Mouse (Mus musculus) hindbrain, embryonic 14.5 days (tissue): Measurements from ENCODE around the gene Sh3gl1. TPM values are rescaled to one million over a fixed set of nuclear protein-coding genes. Genes with fewer than 3 reads are reported as not detected.
"Not testable (repeated sequence)": the region's sequence is repeated elsewhere in the genome, so short reads cannot be mapped to it uniquely, and the experiment has no call there.

ENCODE experiments used
- ATAC-seq: fragments of 200-750 bp; cut with Nextera tagmentation; 2 replicates; pipeline ENCODE4 v1.8.0; 2017; ENCODE audit warnings: moderate number of reproducible peaks, mild to moderate bottlenecking, moderate TSS enrichment, moderate library complexity; ENCODE audit not compliant: low FRiP score
- DNase-seq: peaks from one replicate; pipeline ENCODE4 v3.0.0-alpha.2; 2015; ENCODE audit warnings: low spot score
- H3K27ac ChIP-seq: fragments of 300-500 bp; sonication (generic); 2 replicates; pipeline ENCODE4 v1.5.1; 2014; ENCODE audit warnings: mild to moderate bottlenecking, moderate library complexity
- H3K27me3 ChIP-seq: fragments of 300-500 bp; sonication (generic); 2 replicates; pipeline ENCODE4 v1.6.1; 2014; ENCODE audit warnings: mild to moderate bottlenecking, low read length, mixed read lengths; ENCODE audit not compliant: control insufficient read depth, insufficient read depth
- H3K36me3 ChIP-seq: fragments of 300-500 bp; sonication (generic); replicated peaks from 2 replicates; pipeline ENCODE4 v1.6.1; 2014; ENCODE audit not compliant: control insufficient read depth, insufficient read depth
- H3K4me1 ChIP-seq: fragments of 300-500 bp; sonication (generic); replicated peaks from 2 replicates; pipeline ENCODE4 v1.6.1; 2014; ENCODE audit warnings: antibody characterized with exemption, low read length, mixed read lengths; ENCODE audit not compliant: control insufficient read depth, insufficient read depth
- H3K4me2 ChIP-seq: fragments of 300-500 bp; sonication (generic); replicated peaks from 2 replicates; pipeline ENCODE4 v1.6.1; 2014; ENCODE audit warnings: mild to moderate bottlenecking, moderate library complexity
- H3K4me3 ChIP-seq: fragments of 300-500 bp; sonication (generic); replicated peaks from 2 replicates; pipeline ENCODE4 v1.5.1; 2014; ENCODE audit warnings: mild to moderate bottlenecking, low read length
- H3K9ac ChIP-seq: fragments of 300-500 bp; sonication (generic); 2 replicates; pipeline ENCODE4 v1.6.1; 2014
- H3K9me3 ChIP-seq: fragments of 300-500 bp; sonication (generic); 2 replicates; pipeline ENCODE4 v1.6.1; 2016; ENCODE audit warnings: low read length; ENCODE audit not compliant: control insufficient read depth
- WGBS: fragments of 180-500 bp; shearing (Covaris S2); extraction: QIAGEN DNeasy Blood & Tissue Kit; methylation state at CpG from one replicate; pipeline ENCODE4 v1.1.7; 2014; 5-methylcytosine and 5-hydroxymethylcytosine counted together
- polyA plus RNA-seq: library from polyadenylated mRNA; unstranded; fragments of >200 nt; fragmentation: Nextera tagmentation; extraction: Ambion mirVana; gene quantifications from 2 replicates; pipeline ENCODE4 v1.2.1, GENCODE M21; 2014

Sh3gl1 gene
- 91.1 and 94.1 TPM in 2 replicates for polyA plus RNA-seq

GRCm38 (mm10) chr17:56036176-56036900 lies at the start of gene Sh3gl1:
TSS of gene Sh3gl1 (minus strand) at chr17:56036635.
- Histone ChIP-seq H3K27me3 (no peaks in the 10 kb centered on the region), H3K4me1 (peaks cover 19% of the 10 kb centered on the region; the same call in 1 of the 2 replicates), H3K27ac (peak within 1 kb of the TSS; percentile 91), H3K4me3 (peak within 1 kb of the TSS; percentile 94), H3K4me2 (peak within 1 kb of the TSS; percentile 61), H3K9me3 (no peaks in the 10 kb centered on the region), H3K9ac (peak within 1 kb of the TSS; percentile 94), H3K36me3 (peaks cover 28% of the 10 kb centered on the region)
- ATAC-seq, result peak; percentile 91
- WGBS, result under 1% methylated on average over 73 of the region's 74 CpGs
- peak; percentile 99 for DNase-seq

- peak overlapping the region; percentile 29; the same call in 1 of the 2 replicates for H3K27ac ChIP-seq
- DNase-seq (peak; percentile 76), ATAC-seq (peak; percentile 44)
- no peaks in the 10 kb centered on the region for H3K27me3 ChIP-seq
- H3K4me2 ChIP-seq, result peak overlapping the region; percentile 93
- WGBS, result 8% methylated on average over 8 of the region's 8 CpGs
- peaks cover 24% of the 10 kb centered on the region for H3K4me1 ChIP-seq
- H3K4me3 ChIP-seq, result peak overlapping the region; percentile 95
- H3K36me3 ChIP-seq, result peaks cover 31% of the 10 kb centered on the region
- H3K9me3 ChIP-seq, result no peaks in the 10 kb centered on the region
- H3K9ac ChIP-seq, result peak overlapping the region; percentile 90
Measured at GRCm38 (mm10) chr17:56080781-56081585, 44.5 kb upstream of the Sh3gl1 start.

GRCm38 (mm10) chr17:56079921-56080320 lies 43.5 kb upstream of the Sh3gl1 start:
- Histone ChIP-seq H3K4me1 (peaks cover 24% of the 10 kb centered on the region), H3K9ac (peak overlapping the region; percentile 90), H3K4me3 (peak overlapping the region; percentile 95), H3K4me2 (peak overlapping the region; percentile 93), H3K27me3 (no peaks in the 10 kb centered on the region), H3K27ac (peak overlapping the region; percentile 74; the same call in 1 of the 2 replicates), H3K36me3 (peaks cover 29% of the 10 kb centered on the region), H3K9me3 (no peaks in the 10 kb centered on the region)
- DNase-seq (no peak), ATAC-seq (no peak)
- 2% methylated on average over 10 of the region's 11 CpGs for WGBS

DNA sequence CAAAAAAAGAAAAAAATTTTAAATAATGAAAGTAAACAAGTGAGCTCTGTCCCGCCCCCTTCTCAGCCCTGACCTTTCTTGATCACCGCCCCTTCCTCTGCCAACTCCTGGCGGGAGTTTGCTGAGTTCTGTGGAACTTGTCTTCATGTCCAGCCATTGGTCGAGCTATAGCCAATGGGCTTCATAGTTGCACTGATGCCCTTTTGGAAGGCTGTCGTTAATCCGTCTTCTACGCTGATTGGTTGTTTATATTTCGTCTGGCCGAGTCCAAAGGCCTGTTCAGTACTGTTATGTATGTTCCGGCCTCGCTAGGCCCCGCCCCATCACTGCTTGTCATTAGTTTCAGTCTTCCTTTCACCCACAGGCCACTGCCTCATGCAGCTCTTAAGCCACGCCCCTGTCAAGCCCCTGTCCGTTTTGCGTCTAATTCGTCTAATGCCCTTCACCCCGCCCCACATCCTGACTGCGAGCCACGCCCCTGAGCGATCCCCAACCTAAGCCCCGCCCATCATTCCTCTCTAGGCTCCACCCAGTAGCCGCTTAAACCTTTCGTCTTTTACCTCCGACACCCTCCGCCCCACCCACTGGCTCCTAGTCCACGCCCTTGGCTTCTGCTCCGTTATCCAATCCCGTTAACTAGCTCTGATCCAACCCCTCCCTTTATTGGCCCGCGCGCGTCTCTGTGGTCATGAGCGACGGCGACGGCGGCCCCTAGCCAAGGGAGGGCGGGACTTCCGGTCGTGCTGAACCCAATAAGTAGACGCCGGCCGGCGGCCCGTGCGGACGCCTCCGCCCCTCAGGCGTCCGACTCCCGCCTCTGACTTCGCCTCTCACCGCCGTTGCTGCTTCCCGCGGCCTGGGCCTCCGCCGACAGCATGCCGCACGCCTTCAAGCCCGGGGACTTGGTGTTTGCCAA lies 42.7 kb upstream of the Sh3gl1 start, which contains the start of gene Hdgfl2:
Gene Hdgfl2, plus strand, starts transcription at position 755 of the 916 bp plus-strand sequence.
- ATAC-seq (peak; percentile 94), DNase-seq (peak; percentile 98)
- peak within 1 kb of the TSS; percentile 93 for H3K4me2 ChIP-seq
- H3K4me3 ChIP-seq, result peak within 1 kb of the TSS; percentile 95
- H3K4me1 ChIP-seq, result peaks cover 26% of the 10 kb centered on the region
- H3K9me3 ChIP-seq, result no peaks in the 10 kb centered on the region
- no peaks in the 10 kb centered on the region for H3K27me3 ChIP-seq
- under 1% methylated on average over 61 of the region's 61 CpGs for WGBS
- peaks cover 21% of the 10 kb centered on the region for H3K36me3 ChIP-seq
- peak within 1 kb of the TSS; percentile 74 for H3K27ac ChIP-seq
- peak within 1 kb of the TSS; percentile 90 for H3K9ac ChIP-seq

DNA sequence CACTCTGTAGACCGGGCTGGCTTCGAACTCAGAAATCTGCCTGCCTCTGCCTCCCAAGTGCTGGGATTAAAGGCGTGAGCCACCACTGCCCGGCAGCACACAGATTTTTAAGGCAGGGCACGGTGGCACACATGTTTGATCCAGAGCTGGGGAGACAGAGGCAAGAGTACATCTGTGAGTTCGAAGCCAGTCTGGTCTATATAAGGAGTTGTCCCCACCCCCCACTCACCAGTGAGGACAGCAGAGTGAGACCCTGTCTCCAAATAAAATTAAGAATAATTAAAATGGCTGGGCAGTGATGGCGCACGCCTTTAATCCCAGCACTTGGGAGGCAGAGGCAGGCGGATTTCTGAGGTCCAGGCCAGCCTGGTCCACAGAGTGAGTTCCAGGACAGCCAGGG lies 41.9 kb upstream of the Sh3gl1 start:
- DNase-seq, H3K9ac ChIP-seq, H3K27ac ChIP-seq, H3K9me3 ChIP-seq, H3K27me3 ChIP-seq, ATAC-seq: not testable (repeated sequence)
- H3K4me3 ChIP-seq, result peak overlapping the region; percentile 95
- peak overlapping the region; percentile 93 for H3K4me2 ChIP-seq
- 65% methylated on average over 9 of the region's 9 CpGs for WGBS
- peaks cover 31% of the 10 kb centered on the region for H3K4me1 ChIP-seq
- H3K36me3 ChIP-seq, result peaks cover 16% of the 10 kb centered on the region

DNA sequence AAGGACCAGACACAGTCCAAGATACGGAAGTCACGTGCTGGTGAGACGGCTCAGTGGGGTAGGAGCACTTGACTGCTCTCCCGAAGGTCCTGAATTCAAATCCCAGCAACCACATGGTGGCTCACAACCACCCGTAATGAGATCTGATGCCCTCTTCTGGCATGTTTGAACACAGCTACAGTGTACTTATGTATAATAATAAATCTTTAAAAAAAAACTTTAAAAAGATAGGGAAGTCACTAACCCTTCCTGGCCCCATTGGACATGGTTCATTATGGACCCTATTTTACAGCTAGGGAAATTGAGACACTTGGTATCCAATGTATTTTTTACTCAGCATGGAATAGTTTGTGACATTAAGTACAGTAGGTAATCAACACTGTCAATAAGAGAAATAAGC lies 41.1 kb upstream of the Sh3gl1 start:
- H3K4me2 ChIP-seq, result no peak overlapping the region
- peaks cover 31% of the 10 kb centered on the region for H3K4me1 ChIP-seq
- ATAC-seq (no peak), DNase-seq (no peak)
- H3K4me3 ChIP-seq, result no peak overlapping the region
- H3K27ac ChIP-seq, result no peak overlapping the region
- no peak overlapping the region for H3K9ac ChIP-seq
- H3K9me3 ChIP-seq, result no peaks in the 10 kb centered on the region
- peaks cover 16% of the 10 kb centered on the region for H3K36me3 ChIP-seq
- H3K27me3 ChIP-seq, result no peaks in the 10 kb centered on the region
- WGBS, result 95% methylated on average over 5 of the region's 5 CpGs

DNA sequence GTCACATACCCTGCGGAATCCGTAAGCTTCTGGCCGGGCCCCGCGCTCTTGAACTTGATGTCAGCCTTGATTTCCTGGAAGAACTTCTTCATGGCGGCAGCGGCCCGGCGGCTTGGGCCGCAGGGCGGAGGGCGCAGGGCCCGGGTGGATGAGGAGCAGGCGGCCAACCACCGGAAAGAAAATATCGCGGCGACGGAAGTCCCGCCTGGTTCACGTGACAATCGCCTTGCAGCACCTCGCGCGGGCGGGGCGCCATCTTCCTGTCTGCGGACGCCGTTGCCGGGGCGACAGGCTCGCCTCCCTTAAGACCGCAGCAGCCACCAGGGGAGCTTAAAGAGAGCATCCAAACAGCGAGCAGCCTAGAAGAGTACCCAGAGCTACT lies 38.4 kb upstream of the Sh3gl1 start, which contains the start of gene Ubxn6:
Gene Ubxn6, minus strand, starts transcription at position 202 of the 382 bp plus-strand sequence.
- Histone ChIP-seq H3K4me2 (peak within 1 kb of the TSS; percentile 79), H3K9ac (peak within 1 kb of the TSS; percentile 82), H3K4me1 (peaks cover 7% of the 10 kb centered on the region), H3K27me3 (no peaks in the 10 kb centered on the region), H3K36me3 (peaks cover 36% of the 10 kb centered on the region), H3K4me3 (peak within 1 kb of the TSS; percentile 63), H3K9me3 (no peaks in the 10 kb centered on the region), H3K27ac (peak within 1 kb of the TSS; percentile 90)
- ATAC-seq (peak; percentile 57), DNase-seq (peak; percentile 94)
- WGBS, result 0% methylated on average over 35 of the region's 35 CpGs

- H3K36me3 ChIP-seq, result peaks cover 42% of the 10 kb centered on the region
- H3K27ac ChIP-seq, result peak overlapping the region; percentile 90
- H3K4me1 ChIP-seq, result peaks cover 7% of the 10 kb centered on the region
- H3K4me3 ChIP-seq, result peak overlapping the region; percentile 63
- H3K27me3 ChIP-seq, result no peaks in the 10 kb centered on the region
- peak overlapping the region; percentile 82 for H3K9ac ChIP-seq
- ATAC-seq (peak; percentile 12; the same call in 1 of the 2 replicates), DNase-seq (peak; percentile 66)
- no peaks in the 10 kb centered on the region for H3K9me3 ChIP-seq
- H3K4me2 ChIP-seq, result peak overlapping the region; percentile 79
- 9% methylated on average over 22 of the region's 22 CpGs for WGBS
Measured at GRCm38 (mm10) chr17:56074097-56074826, 37.8 kb upstream of the Sh3gl1 start.
